Mouse (Mus musculus) frontal cortex, postnatal 36 days (tissue): Measurements from ENCODE around the gene Prps2.
"Not testable (repeated sequence)": the region's sequence is repeated elsewhere in the genome, so short reads cannot be mapped to it uniquely, and the experiment has no call there.

ENCODE experiments used
- DNase-seq, 2 experiments: peaks; one replicate each; pipeline ENCODE4 v3.0.0; 2022; ENCODE audit warnings: low spot score in 2 of 2

Gene Prps2

DNA sequence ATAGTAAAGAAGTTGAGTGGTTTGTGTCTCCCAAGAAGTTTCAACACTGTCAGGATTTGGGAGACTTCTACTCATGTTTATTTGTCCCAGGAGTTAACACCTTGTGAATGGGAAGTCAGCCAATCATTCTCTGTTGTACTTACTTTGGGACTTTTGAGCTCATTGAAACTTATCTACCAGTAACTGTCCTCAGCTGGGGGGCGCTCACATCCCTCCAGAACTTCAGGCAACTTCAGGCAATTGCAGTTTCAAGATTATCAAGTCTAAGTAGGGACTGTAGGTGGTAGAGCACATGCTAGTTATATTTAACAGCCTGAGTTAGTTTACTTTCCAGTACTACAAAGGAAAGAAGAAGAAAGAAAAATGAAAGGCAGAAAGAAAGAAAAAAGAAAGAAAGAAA lies 58.8 kb downstream of the Prps2 start:
- DNase-seq = no peak

GRCm38 (mm10) chrX:167321233-167321806 lies 61.2 kb downstream of the Prps2 start:
- DNase-seq = no peak

GRCm38 (mm10) chrX:167318819-167319396 lies 63.6 kb downstream of the Prps2 start:
- DNase-seq = no peak

- DNase-seq = no peak
Measured at GRCm38 (mm10) chrX:167315766-167316165, 66.8 kb downstream of the Prps2 start.

GRCm38 (mm10) chrX:167315093-167315726 lies 67.3 kb downstream of the Prps2 start:
- no peak for DNase-seq

GRCm38 (mm10) chrX:167302061-167302460 lies 80.5 kb downstream of the Prps2 start:
- not testable (repeated sequence) for DNase-seq
